20 mouse cellular contexts compared by ENCODE assay signal in genomic region chr19:46324366-46324765, GRCm38 (mm10). TPM values are rescaled to one million over a fixed set of nuclear protein-coding genes. Genes with fewer than 3 reads are reported as not detected.
DNase-seq lines count a peak whose midpoint lies in the region; ATAC-seq and TF ChIP-seq lines count a peak whose summit lies in the region.
"Had no signal": no experiment of that assay in that cellular context is flagged by ENCODE, and none has a peak within 500 bp of the region (broad histone marks: within the 10 kb centered on the region; RNA-seq: fewer than 3 reads in every experiment).

No protein-coding gene starts in this region.

- no peak for TF ChIP-seq CTCF in cerebellum, adult 2 months (IDR thresholded peaks at IDR 0.05; ENCODE audit: borderline replicate concordance, insufficient read depth, low read depth, low read length)
- no peak for TF ChIP-seq CTCF in hindbrain, postnatal 0 days (IDR thresholded peaks at IDR 0.05; ENCODE audit: low read depth)

- WGBS in cerebellum, adult 2 months = 68% methylated on average over 11 of the region's 11 CpGs
- whole genome bisulfite sequencing in hindbrain, embryonic 10.5 days = 73% methylated on average over 11 of the region's 11 CpGs
- 86% methylated on average over 11 of the region's 11 CpGs for WGBS in hindbrain, postnatal 0 days
- 79% methylated on average over 11 of the region's 11 CpGs for WGBS in forebrain, embryonic 16.5 days
- 79% methylated on average over 11 of the region's 11 CpGs for WGBS in midbrain, embryonic 16.5 days

- H3K27ac ChIP-seq in cerebellum, adult 2 months (ENCODE audit: insufficient read depth, low read length) = no peak overlapping the region
- no peak overlapping the region for H3K27ac ChIP-seq in hindbrain, embryonic 10.5 days
- no peak overlapping the region for H3K27ac ChIP-seq in hindbrain, postnatal 0 days
- no peak overlapping the region for H3K27ac ChIP-seq in forebrain, embryonic 16.5 days (ENCODE audit: low read length)
- no peak overlapping the region for H3K27ac ChIP-seq in midbrain, embryonic 16.5 days (ENCODE audit: low read length)
- H3K27ac ChIP-seq: heart, adult 2 months; limb, embryonic 13.5 days; liver, embryonic 13.5 days had no signal

- peak; percentile 30 to 32 for DNase-seq in cerebellum, adult 2 months
- no peak for DNase-seq in cerebellum, adult 8-10 months
- DNase-seq in hindbrain, embryonic 10.5 days (ENCODE audit: low spot score) = no peak
- no peak for DNase-seq in hindbrain, postnatal 0 days (ENCODE audit: low spot score)
- DNase-seq in embryo, embryonic 10 days (ENCODE audit: low spot score) = no peak
- no peak for DNase-seq in thymus, postnatal 0 days (ENCODE audit: low spot score)
- DNase-seq: adrenal gland, postnatal 14 days; heart, adult 2 months; heart, postnatal 4 days; liver, embryonic 13.5 days; lung, embryonic 14.5 days; lung, postnatal 36 days; right cerebral cortex, adult 18-20 months; thymus, postnatal 36 days had no signal

- no peak for TF ChIP-seq POLR2A in cerebellum, adult 2 months (IDR thresholded peaks at IDR 0.05; ENCODE audit: borderline replicate concordance, insufficient read depth, low read length)

- no peak overlapping the region for H3K4me3 ChIP-seq in cerebellum, adult 2 months (replicated peaks; ENCODE audit: insufficient read depth, low read depth, low read length)
- peak overlapping the region; percentile 13; the same call in 1 of the 2 replicates for H3K4me3 ChIP-seq in hindbrain, embryonic 10.5 days
- no peak overlapping the region for H3K4me3 ChIP-seq in hindbrain, postnatal 0 days (ENCODE audit: low read length)
- H3K4me3 ChIP-seq in forebrain, embryonic 16.5 days (replicated peaks; ENCODE audit: low read length) = no peak overlapping the region
- H3K4me3 ChIP-seq in midbrain, embryonic 16.5 days (ENCODE audit: low read depth, low read length) = no peak overlapping the region
- H3K4me3 ChIP-seq: heart, adult 2 months; limb, embryonic 13.5 days; liver, embryonic 13.5 days had no signal

- H3K27me3 ChIP-seq in cerebellum, adult 2 months (ENCODE audit: control insufficient read depth, insufficient read depth, low read length) = no peaks in the 10 kb centered on the region
- peaks cover 86% of the 10 kb centered on the region for H3K27me3 ChIP-seq in hindbrain, embryonic 10.5 days (ENCODE audit: insufficient read depth, poor library complexity, severe bottlenecking)
- no peaks in the 10 kb centered on the region for H3K27me3 ChIP-seq in hindbrain, postnatal 0 days (ENCODE audit: insufficient read depth, low read length)
- peaks cover 7% of the 10 kb centered on the region; the same call in 1 of the 2 replicates for H3K27me3 ChIP-seq in forebrain, embryonic 16.5 days (replicated peaks; ENCODE audit: control insufficient read depth, insufficient read depth, low read length)
- H3K27me3 ChIP-seq in midbrain, embryonic 16.5 days (ENCODE audit: control insufficient read depth, insufficient read depth, low read depth, low read length) = no peaks in the 10 kb centered on the region

- peaks cover 45% of the 10 kb centered on the region for H3K4me1 ChIP-seq in cerebellum, adult 2 months (ENCODE audit: control insufficient read depth, insufficient read depth, low read length)
- H3K4me1 ChIP-seq in hindbrain, embryonic 10.5 days (replicated peaks) = peaks cover 77% of the 10 kb centered on the region
- H3K4me1 ChIP-seq in hindbrain, postnatal 0 days (ENCODE audit: insufficient read depth, low read length) = peaks cover 26% of the 10 kb centered on the region
- peaks cover 71% of the 10 kb centered on the region for H3K4me1 ChIP-seq in forebrain, embryonic 16.5 days (replicated peaks; ENCODE audit: control insufficient read depth, insufficient read depth, low read length)
- peaks cover 69% of the 10 kb centered on the region for H3K4me1 ChIP-seq in midbrain, embryonic 16.5 days (ENCODE audit: control insufficient read depth, insufficient read depth, low read length)

- H3K9ac ChIP-seq in hindbrain, postnatal 0 days (replicated peaks; ENCODE audit: low read length) = no peak overlapping the region
- 0 out of 2 replicates have a peak overlapping the region, but pooled peaks have one; percentile 10 for H3K9ac ChIP-seq in forebrain, embryonic 16.5 days (replicated peaks; ENCODE audit: low read depth, low read length)
- peak overlapping the region; percentile 85; the same call in 1 of the 2 replicates for H3K9ac ChIP-seq in midbrain, embryonic 16.5 days (ENCODE audit: low read depth, low read length)
- H3K9ac ChIP-seq: limb, embryonic 13.5 days; liver, embryonic 13.5 days; lung, embryonic 14.5 days had no signal

- no peaks in the 10 kb centered on the region for H3K36me3 ChIP-seq in hindbrain, embryonic 10.5 days
- no peaks in the 10 kb centered on the region for H3K36me3 ChIP-seq in hindbrain, postnatal 0 days (ENCODE audit: insufficient read depth, low read length)
- no peaks in the 10 kb centered on the region for H3K36me3 ChIP-seq in forebrain, embryonic 16.5 days (ENCODE audit: control insufficient read depth, insufficient read depth)
- H3K36me3 ChIP-seq in midbrain, embryonic 16.5 days (ENCODE audit: control insufficient read depth, insufficient read depth, low read length) = no peaks in the 10 kb centered on the region
- H3K36me3 ChIP-seq: limb, embryonic 13.5 days; liver, embryonic 13.5 days had no signal

- H3K4me2 ChIP-seq in hindbrain, postnatal 0 days (ENCODE audit: low read depth, low read length) = no peak overlapping the region; the same call in 1 of the 2 replicates
- no peak overlapping the region for H3K4me2 ChIP-seq in forebrain, embryonic 16.5 days (ENCODE audit: low read length)
- H3K4me2 ChIP-seq in midbrain, embryonic 16.5 days (ENCODE audit: low read length) = peak overlapping the region; percentile 98
- H3K4me2 ChIP-seq: limb, embryonic 13.5 days; liver, embryonic 13.5 days; lung, embryonic 14.5 days had no signal

- H3K9me3 ChIP-seq in hindbrain, embryonic 10.5 days = no peaks in the 10 kb centered on the region
- H3K9me3 ChIP-seq in hindbrain, postnatal 0 days (ENCODE audit: low read length) = no peaks in the 10 kb centered on the region
- no peaks in the 10 kb centered on the region for H3K9me3 ChIP-seq in forebrain, embryonic 16.5 days (ENCODE audit: control insufficient read depth, low read length)
- no peaks in the 10 kb centered on the region for H3K9me3 ChIP-seq in midbrain, embryonic 16.5 days (replicated peaks; ENCODE audit: control insufficient read depth, low read length, poor library complexity, severe bottlenecking)
- H3K9me3 ChIP-seq: limb, embryonic 13.5 days; liver, embryonic 13.5 days had no signal

- ATAC-seq in hindbrain, postnatal 0 days = no peak
- no peak for ATAC-seq in forebrain, embryonic 16.5 days
- no peak for ATAC-seq in midbrain, embryonic 16.5 days
- ATAC-seq: activated CD4-positive, CD25-positive, alpha-beta regulatory T cell, adult 4 months; CD4-positive, CD25-positive, alpha-beta regulatory T cell, adult 4 months; intestine, embryonic 16.5 days had no signal

RNA-seq across cellular contexts. Expression of gene Psd, which starts 2.6 kb away (rescaled TPM):
- polyA plus RNA-seq in cerebellum, adult 2 months (2012; rRNA removed) = 194 and 207 TPM in 2 replicates
- 4.5 and 9.7 TPM in 2 replicates for polyA plus RNA-seq in hindbrain, embryonic 10.5 days (2016; fragmentation: Nextera tagmentation; extraction: Ambion mirVana)
- total RNA-seq in hindbrain, postnatal 0 days (2014; rRNA removed) = 380 and 396 TPM in 2 replicates
- polyA plus RNA-seq in hindbrain, postnatal 0 days (2015; fragmentation: Nextera tagmentation; extraction: Ambion mirVana) = 115 and 123 TPM in 2 replicates
- polyA plus RNA-seq in forebrain, embryonic 16.5 days (2015; fragmentation: Nextera tagmentation; extraction: Ambion mirVana) = 74.1 and 89.8 TPM in 2 replicates
- polyA plus RNA-seq in midbrain, embryonic 16.5 days (2015; fragmentation: Nextera tagmentation; extraction: Ambion mirVana) = 129 and 146 TPM in 2 replicates
- 4.6 and 5.3 TPM in 2 replicates for polyA plus RNA-seq in thymus, postnatal 0 days (2015; fragmentation: Nextera tagmentation; extraction: Ambion mirVana)

RNA-seq across cellular contexts. Expression of gene Fbxl15, which starts 3.6 kb away (rescaled TPM):
- 38.8 and 41.7 TPM in 2 replicates for polyA plus RNA-seq in cerebellum, adult 2 months (2012; rRNA removed)
- polyA plus RNA-seq in hindbrain, embryonic 10.5 days (2016; fragmentation: Nextera tagmentation; extraction: Ambion mirVana) = 23.2 and 28.2 TPM in 2 replicates
- total RNA-seq in hindbrain, postnatal 0 days (2014; rRNA removed) = 69.1 and 71.4 TPM in 2 replicates
- 53.3 and 54.2 TPM in 2 replicates for polyA plus RNA-seq in hindbrain, postnatal 0 days (2015; fragmentation: Nextera tagmentation; extraction: Ambion mirVana)
- polyA plus RNA-seq in forebrain, embryonic 16.5 days (2015; fragmentation: Nextera tagmentation; extraction: Ambion mirVana) = 40.1 and 44.2 TPM in 2 replicates
- polyA plus RNA-seq in midbrain, embryonic 16.5 days (2015; fragmentation: Nextera tagmentation; extraction: Ambion mirVana) = 49.5 and 51.3 TPM in 2 replicates
- 8.3 and 9.1 TPM in 2 replicates for polyA plus RNA-seq in thymus, postnatal 0 days (2015; fragmentation: Nextera tagmentation; extraction: Ambion mirVana)

RNA-seq across cellular contexts. Expression of gene Cuedc2, which starts 14.1 kb away (rescaled TPM):
- 258 and 262 TPM in 2 replicates for polyA plus RNA-seq in cerebellum, adult 2 months (2012; rRNA removed)
- polyA plus RNA-seq in hindbrain, embryonic 10.5 days (2016; fragmentation: Nextera tagmentation; extraction: Ambion mirVana) = 260 and 279 TPM in 2 replicates
- total RNA-seq in hindbrain, postnatal 0 days (2014; rRNA removed) = 125 and 134 TPM in 2 replicates
- 312 and 326 TPM in 2 replicates for polyA plus RNA-seq in hindbrain, postnatal 0 days (2015; fragmentation: Nextera tagmentation; extraction: Ambion mirVana)
- polyA plus RNA-seq in forebrain, embryonic 16.5 days (2015; fragmentation: Nextera tagmentation; extraction: Ambion mirVana) = 375 and 392 TPM in 2 replicates
- polyA plus RNA-seq in midbrain, embryonic 16.5 days (2015; fragmentation: Nextera tagmentation; extraction: Ambion mirVana) = 313 and 332 TPM in 2 replicates
- 152 and 155 TPM in 2 replicates for polyA plus RNA-seq in thymus, postnatal 0 days (2015; fragmentation: Nextera tagmentation; extraction: Ambion mirVana)

RNA-seq across cellular contexts. Expression of gene Mfsd13a, which starts 16.6 kb away (rescaled TPM):
- 32.3 and 32.9 TPM in 2 replicates for polyA plus RNA-seq in cerebellum, adult 2 months (2012; rRNA removed)
- 10.0 and 11.9 TPM in 2 replicates for polyA plus RNA-seq in hindbrain, embryonic 10.5 days (2016; fragmentation: Nextera tagmentation; extraction: Ambion mirVana)
- 7.5 and 12.3 TPM in 2 replicates for total RNA-seq in hindbrain, postnatal 0 days (2014; rRNA removed)
- 9.9 and 10.5 TPM in 2 replicates for polyA plus RNA-seq in hindbrain, postnatal 0 days (2015; fragmentation: Nextera tagmentation; extraction: Ambion mirVana)
- 12.2 and 12.3 TPM in 2 replicates for polyA plus RNA-seq in forebrain, embryonic 16.5 days (2015; fragmentation: Nextera tagmentation; extraction: Ambion mirVana)
- polyA plus RNA-seq in midbrain, embryonic 16.5 days (2015; fragmentation: Nextera tagmentation; extraction: Ambion mirVana) = 10.7 and 11.8 TPM in 2 replicates
- 7.5 and 8.1 TPM in 2 replicates for polyA plus RNA-seq in thymus, postnatal 0 days (2015; fragmentation: Nextera tagmentation; extraction: Ambion mirVana)

RNA-seq across cellular contexts. Expression of gene Nfkb2, which starts 20.2 kb away (rescaled TPM):
- polyA plus RNA-seq in cerebellum, adult 2 months (2012; rRNA removed) = 4.2 TPM in 2 replicates
- polyA plus RNA-seq in hindbrain, embryonic 10.5 days (2016; fragmentation: Nextera tagmentation; extraction: Ambion mirVana) = 5.6 and 6.4 TPM in 2 replicates
- 3.5 and 4.7 TPM in 2 replicates for total RNA-seq in hindbrain, postnatal 0 days (2014; rRNA removed)
- polyA plus RNA-seq in hindbrain, postnatal 0 days (2015; fragmentation: Nextera tagmentation; extraction: Ambion mirVana) = 1.7 and 1.9 TPM in 2 replicates
- polyA plus RNA-seq in forebrain, embryonic 16.5 days (2015; fragmentation: Nextera tagmentation; extraction: Ambion mirVana) = 1.8 and 1.9 TPM in 2 replicates
- 1.3 and 1.5 TPM in 2 replicates for polyA plus RNA-seq in midbrain, embryonic 16.5 days (2015; fragmentation: Nextera tagmentation; extraction: Ambion mirVana)
- polyA plus RNA-seq in thymus, postnatal 0 days (2015; fragmentation: Nextera tagmentation; extraction: Ambion mirVana) = 29.1 and 31.3 TPM in 2 replicates

Comparison
In these comparisons a context has a peak if more than half of its experiments do, and no peak if none do; other contexts are left out.
1. DNase-seq: peak in cerebellum, adult 2 months (2 of 2); none in cerebellum, adult 8-10 months (single experiment), hindbrain, embryonic 10.5 days (single experiment), hindbrain, postnatal 0 days (single experiment), embryo, embryonic 10 days (single experiment) and thymus, postnatal 0 days (single experiment).